Mouse (Mus musculus): ENCODE results near the gene Anxa9. TPM values are rescaled to one million over a fixed set of nuclear protein-coding genes. Genes with fewer than 3 reads are reported as not detected.
"Not testable (repeated sequence)": the region's sequence is repeated elsewhere in the genome, so short reads cannot be mapped to it uniquely, and the experiment has no call there.

Anxa9 gene
- polyA plus RNA-seq (2016; fragmentation: Nextera tagmentation; extraction: Ambion mirVana): 3.1 and 4.6 TPM in 2 replicates

DNA sequence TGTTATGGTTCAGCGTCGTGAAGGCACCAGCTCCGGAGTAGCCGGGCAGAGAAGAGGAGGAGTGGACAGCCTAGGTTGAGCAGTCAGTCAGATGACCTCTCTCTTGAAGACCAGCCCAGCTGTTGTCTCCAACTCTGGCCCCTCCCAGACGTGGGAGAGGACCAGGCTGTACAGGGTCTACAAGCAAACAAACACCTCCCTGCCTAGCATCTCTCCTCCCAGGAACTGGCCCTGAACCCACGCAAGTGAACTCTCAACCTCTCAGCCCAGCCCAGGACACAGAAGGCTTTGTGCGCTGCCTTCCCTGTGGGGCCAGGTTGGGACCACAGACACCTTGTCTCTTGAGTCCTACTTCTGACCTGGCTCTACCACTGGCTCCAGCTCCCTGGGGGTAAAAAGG lies at the start of gene Anxa9:
Gene Anxa9 (minus strand): TSS at position 77 of the 400 bp plus-strand sequence.
- Histone ChIP-seq H3K4me3 (no peak within 1 kb of the TSS), H3K36me3 (peaks cover 22% of the 10 kb centered on the region), H3K9me3 (replicated peaks) (no peaks in the 10 kb centered on the region), H3K4me2 (no peak within 1 kb of the TSS), H3K27ac (no peak within 1 kb of the TSS), H3K9ac (no peak within 1 kb of the TSS), H3K4me1 (peaks cover 27% of the 10 kb centered on the region), H3K27me3 (replicated peaks) (no peaks in the 10 kb centered on the region)
- WGBS (ENCODE audit: insufficient replicate concordance): 68% methylated on average over 7 of the region's 7 CpGs
- ATAC-seq: no peak

- peak overlapping the region; percentile 67 for H3K4me3 ChIP-seq
- not testable (repeated sequence) for H3K27ac ChIP-seq; H3K27me3 ChIP-seq (replicated peaks); H3K9me3 ChIP-seq (replicated peaks)
- H3K4me1 ChIP-seq: peaks cover 34% of the 10 kb centered on the region
- 17% methylated on average over 12 of the region's 19 CpGs for WGBS (ENCODE audit: insufficient replicate concordance)
- H3K36me3 ChIP-seq: peaks cover 36% of the 10 kb centered on the region
- peak; percentile 30; the same call in 1 of the 2 replicates for ATAC-seq
- peak overlapping the region; percentile 67 for H3K4me2 ChIP-seq
- peak overlapping the region; percentile 73; the same call in 1 of the 2 replicates for H3K9ac ChIP-seq
Measured at GRCm38 (mm10) chr3:95355911-95356544, 49.1 kb upstream of the Anxa9 start.

DNA sequence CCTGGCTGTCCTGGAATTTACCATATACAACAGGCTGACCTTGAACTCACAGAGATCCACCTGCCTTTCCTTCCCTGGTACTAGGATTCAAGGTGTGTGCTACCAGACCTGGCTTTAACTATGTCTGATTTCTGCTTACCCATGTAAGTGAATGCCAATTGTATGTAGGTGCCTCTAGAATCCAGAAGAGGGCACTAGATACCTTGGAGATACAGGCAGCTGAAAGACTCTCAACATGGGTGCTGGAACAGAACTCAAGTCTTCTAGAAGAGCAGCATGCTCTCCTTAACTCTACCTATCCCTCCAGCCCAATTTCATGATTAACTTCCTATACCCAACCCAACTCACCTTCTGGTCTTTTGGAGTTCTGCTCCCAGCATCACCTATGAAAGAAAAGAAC lies 42.5 kb upstream of the Anxa9 start:
- ATAC-seq: no peak
- Histone ChIP-seq H3K4me1 (no peaks in the 10 kb centered on the region), H3K27ac (no peak overlapping the region), H3K4me3 (no peak overlapping the region), H3K27me3 (replicated peaks) (no peaks in the 10 kb centered on the region), H3K9ac (no peak overlapping the region), H3K9me3 (replicated peaks) (no peaks in the 10 kb centered on the region), H3K4me2 (no peak overlapping the region), H3K36me3 (peaks cover 93% of the 10 kb centered on the region)

GRCm38 (mm10) chr3:95348343-95348742 lies 41.4 kb upstream of the Anxa9 start:
- H3K4me3 ChIP-seq; H3K4me2 ChIP-seq; H3K9ac ChIP-seq; H3K4me1 ChIP-seq; H3K9me3 ChIP-seq (replicated peaks); H3K27me3 ChIP-seq (replicated peaks); ATAC-seq; H3K27ac ChIP-seq: not testable (repeated sequence)
- 87% methylated on average over 5 of the region's 5 CpGs for WGBS (ENCODE audit: insufficient replicate concordance)
- H3K36me3 ChIP-seq: peaks cover 94% of the 10 kb centered on the region

DNA sequence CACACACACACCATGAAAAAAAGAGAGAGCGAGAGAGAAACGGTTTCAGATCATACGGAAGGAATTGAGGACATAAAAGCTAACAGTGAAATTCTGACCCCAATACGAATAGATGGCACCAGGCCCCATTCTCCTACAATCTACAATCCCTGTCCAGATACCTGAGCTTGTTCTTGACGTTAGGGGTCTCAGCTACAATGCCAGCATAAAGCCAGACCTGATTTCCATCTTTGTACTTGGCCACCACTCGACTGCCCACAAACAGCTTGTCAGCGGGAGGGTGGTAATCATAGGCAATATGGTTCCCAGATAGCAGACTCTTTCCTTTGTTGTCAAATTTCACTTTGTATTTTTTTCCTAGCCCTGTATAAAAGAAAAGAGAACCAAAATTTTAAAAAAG lies 39.5 kb upstream of the Anxa9 start:
- Histone ChIP-seq H3K4me1 (no peaks in the 10 kb centered on the region), H3K4me2 (no peak overlapping the region), H3K4me3 (no peak overlapping the region), H3K27ac (no peak overlapping the region), H3K36me3 (peaks cover 93% of the 10 kb centered on the region), H3K27me3 (replicated peaks) (no peaks in the 10 kb centered on the region), H3K9ac (no peak overlapping the region), H3K9me3 (replicated peaks) (no peaks in the 10 kb centered on the region)
- no peak for ATAC-seq
- 90% methylated on average over 7 of the region's 7 CpGs for WGBS (ENCODE audit: insufficient replicate concordance)

DNA sequence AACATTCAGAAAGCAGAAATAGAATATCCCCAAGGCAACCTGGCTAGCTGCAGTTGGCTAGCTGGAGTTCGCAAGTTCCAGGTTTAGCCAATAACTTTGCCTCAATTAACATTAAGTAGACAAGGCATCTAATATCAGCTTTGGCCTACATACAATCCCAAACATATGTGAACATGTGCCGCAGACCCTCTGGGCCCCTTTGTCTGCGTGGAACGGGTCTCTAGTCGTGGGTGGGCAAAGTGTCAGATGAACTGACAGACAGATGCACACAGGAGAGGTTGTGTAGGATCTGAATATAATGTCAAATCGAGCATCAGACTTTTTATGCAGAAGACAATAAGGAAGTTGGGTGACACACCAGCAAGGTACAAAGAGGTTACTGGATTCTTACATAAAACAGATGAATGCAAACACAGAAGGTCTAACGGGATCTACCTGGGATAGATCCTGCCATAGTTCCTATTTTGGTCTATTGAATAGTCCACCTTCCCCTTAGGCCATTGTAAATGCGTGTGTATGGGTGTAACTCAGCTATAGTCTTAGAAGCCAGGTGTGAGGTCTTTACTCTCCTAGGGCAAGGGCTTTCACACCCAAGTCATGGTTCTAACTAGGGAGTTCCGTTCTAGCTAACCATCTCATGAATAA lies 36.5 kb upstream of the Anxa9 start:
- H3K4me3 ChIP-seq; H3K27me3 ChIP-seq (replicated peaks); H3K4me1 ChIP-seq; ATAC-seq; H3K4me2 ChIP-seq; H3K9ac ChIP-seq; H3K27ac ChIP-seq; H3K9me3 ChIP-seq (replicated peaks): not testable (repeated sequence)
- peaks cover 95% of the 10 kb centered on the region for H3K36me3 ChIP-seq
- WGBS (ENCODE audit: insufficient replicate concordance): 87% methylated on average over 9 of the region's 9 CpGs

- Histone ChIP-seq H3K27me3 (replicated peaks) (no peaks in the 10 kb centered on the region), H3K4me3 (no peak overlapping the region), H3K27ac (no peak overlapping the region), H3K4me2 (no peak overlapping the region), H3K9ac (no peak overlapping the region), H3K4me1 (no peaks in the 10 kb centered on the region), H3K36me3 (peaks cover 98% of the 10 kb centered on the region), H3K9me3 (replicated peaks) (no peaks in the 10 kb centered on the region)
- 93% methylated on average over 4 of the region's 4 CpGs for WGBS (ENCODE audit: insufficient replicate concordance)
- ATAC-seq: no peak
Measured at GRCm38 (mm10) chr3:95338251-95338650, 31.3 kb upstream of the Anxa9 start.

GRCm38 (mm10) chr3:95337345-95337744 lies 30.4 kb upstream of the Anxa9 start:
- H3K4me1 ChIP-seq: no peaks in the 10 kb centered on the region
- H3K36me3 ChIP-seq: peaks cover 98% of the 10 kb centered on the region
- H3K4me2 ChIP-seq: no peak overlapping the region
- ATAC-seq: no peak
- 82% methylated on average over 4 of the region's 4 CpGs for WGBS (ENCODE audit: insufficient replicate concordance)
- no peaks in the 10 kb centered on the region for H3K27me3 ChIP-seq (replicated peaks)
- H3K9ac ChIP-seq: no peak overlapping the region
- H3K27ac ChIP-seq: no peak overlapping the region
- no peaks in the 10 kb centered on the region for H3K9me3 ChIP-seq (replicated peaks)
- H3K4me3 ChIP-seq: no peak overlapping the region

DNA sequence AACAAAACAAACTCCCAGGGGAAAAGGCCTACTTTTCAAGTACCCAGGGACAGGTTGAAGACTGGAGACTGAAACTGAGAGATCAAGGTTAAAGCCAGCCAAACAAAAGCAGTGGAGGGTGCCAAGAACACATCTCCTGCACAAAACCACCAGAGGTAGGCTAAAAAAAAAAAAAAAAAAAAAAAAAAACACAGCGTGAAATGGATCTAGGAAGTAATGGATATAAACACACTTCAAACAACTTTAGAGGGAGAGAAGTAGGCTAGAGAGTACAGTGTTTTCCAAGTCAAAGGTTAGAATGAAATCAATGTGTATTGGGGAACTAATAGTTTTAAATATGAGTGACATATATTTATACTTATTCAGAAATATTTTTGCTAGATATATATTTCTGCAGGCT lies 24.6 kb upstream of the Anxa9 start:
- 100% methylated on average over 1 of the region's 1 CpGs for WGBS (ENCODE audit: insufficient replicate concordance)
- no peaks in the 10 kb centered on the region for H3K4me1 ChIP-seq

GRCm38 (mm10) chr3:95328803-95329404 lies 21.9 kb upstream of the Anxa9 start:
- no peak overlapping the region for H3K27ac ChIP-seq
- no peaks in the 10 kb centered on the region for H3K27me3 ChIP-seq (replicated peaks)
- WGBS (ENCODE audit: insufficient replicate concordance): 78% methylated on average over 1 of the region's 1 CpGs
- H3K9me3 ChIP-seq (replicated peaks): no peaks in the 10 kb centered on the region
- no peak for ATAC-seq
- no peak overlapping the region for H3K9ac ChIP-seq
- H3K4me3 ChIP-seq: no peak overlapping the region
- H3K4me1 ChIP-seq: no peaks in the 10 kb centered on the region
- H3K36me3 ChIP-seq: peaks cover 96% of the 10 kb centered on the region
- no peak overlapping the region for H3K4me2 ChIP-seq

More for the DNA sequence above, 24.6 kb upstream of the Anxa9 start:
- no peak overlapping the region for H3K9ac ChIP-seq
- H3K9me3 ChIP-seq (replicated peaks): no peaks in the 10 kb centered on the region
- H3K4me3 ChIP-seq: no peak overlapping the region
- H3K4me2 ChIP-seq: no peak overlapping the region
- H3K27ac ChIP-seq: no peak overlapping the region
- H3K27me3 ChIP-seq (replicated peaks): no peaks in the 10 kb centered on the region
- H3K36me3 ChIP-seq: peaks cover 94% of the 10 kb centered on the region
- no peak for ATAC-seq

DNA sequence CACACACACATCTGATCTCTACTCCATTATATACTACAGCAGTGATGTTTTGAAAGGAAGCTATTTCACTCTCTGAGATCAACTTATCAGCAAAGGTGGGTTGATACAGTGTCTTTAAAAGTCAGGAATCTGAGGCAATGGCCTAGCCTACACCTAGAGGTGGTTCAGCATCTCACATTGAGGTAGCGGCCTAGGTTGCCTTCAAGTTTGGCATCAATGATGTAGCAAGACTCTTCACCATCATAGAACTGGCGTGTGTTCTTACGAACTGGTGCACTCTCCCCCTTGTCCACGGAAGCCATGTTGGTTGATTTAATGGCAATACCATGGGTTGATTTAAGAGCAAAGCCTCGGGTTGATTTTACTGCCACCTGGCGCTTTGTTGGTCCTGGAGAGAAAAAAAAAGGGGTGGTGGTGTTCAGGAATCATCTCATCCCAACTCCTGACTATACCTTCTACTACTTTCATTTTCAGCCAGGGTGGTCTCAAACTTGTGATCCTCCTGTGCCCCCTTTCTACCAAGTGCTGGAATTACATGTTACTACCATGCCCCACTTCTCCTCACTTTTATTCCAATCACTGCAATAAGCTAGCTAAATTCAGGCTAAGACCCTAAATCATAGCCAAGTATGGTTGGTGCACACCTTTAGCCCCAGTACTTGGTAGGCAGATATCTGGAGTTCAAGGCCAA lies 17.6 kb upstream of the Anxa9 start:
- no peak for ATAC-seq
- H3K27me3 ChIP-seq (replicated peaks): no peaks in the 10 kb centered on the region
- H3K4me1 ChIP-seq: peaks cover 6% of the 10 kb centered on the region; the same call in 1 of the 2 replicates
- H3K27ac ChIP-seq: no peak overlapping the region
- no peak overlapping the region for H3K4me3 ChIP-seq
- H3K9me3 ChIP-seq (replicated peaks): no peaks in the 10 kb centered on the region
- 82% methylated on average over 6 of the region's 6 CpGs for WGBS (ENCODE audit: insufficient replicate concordance)
- H3K36me3 ChIP-seq: peaks cover 99% of the 10 kb centered on the region
- H3K4me2 ChIP-seq: no peak overlapping the region
- H3K9ac ChIP-seq: no peak overlapping the region

DNA sequence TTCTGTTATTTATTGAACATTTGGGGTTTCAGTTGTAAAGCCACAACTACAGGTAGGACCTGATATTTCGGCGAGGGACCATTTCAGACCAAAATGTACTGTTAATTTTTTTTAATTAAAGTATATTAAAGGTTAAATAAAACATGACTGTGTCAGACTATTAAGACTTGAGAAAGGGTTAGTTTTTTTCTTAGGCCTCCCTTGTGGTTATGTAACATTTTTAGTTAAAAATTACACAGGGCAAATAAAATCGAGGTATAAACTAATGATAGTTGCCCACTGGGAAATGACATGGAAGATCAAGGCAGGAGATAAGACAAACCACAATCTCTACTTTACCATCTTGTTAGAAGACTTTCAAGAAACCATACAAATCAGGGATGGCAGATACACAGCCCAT lies 16.5 kb upstream of the Anxa9 start:
- ATAC-seq: no peak
- Histone ChIP-seq H3K4me2 (no peak overlapping the region), H3K4me3 (no peak overlapping the region), H3K36me3 (peaks cover 99% of the 10 kb centered on the region), H3K9ac (no peak overlapping the region), H3K9me3 (replicated peaks) (no peaks in the 10 kb centered on the region), H3K4me1 (peaks cover 17% of the 10 kb centered on the region), H3K27me3 (replicated peaks) (no peaks in the 10 kb centered on the region), H3K27ac (no peak overlapping the region)
- WGBS (ENCODE audit: insufficient replicate concordance): 69% methylated on average over 3 of the region's 3 CpGs

Measured in liver, embryonic 12.5 days (tissue).